Mouse (Mus musculus): Measurements from ENCODE around the gene Smagp. TPM values are rescaled to one million over a fixed set of nuclear protein-coding genes. Genes with fewer than 3 reads are reported as not detected.

Smagp gene
- total and polyA plus RNA-seq, 3 experiments: 0.55 to 7.0 (median 3.2) TPM

DNA sequence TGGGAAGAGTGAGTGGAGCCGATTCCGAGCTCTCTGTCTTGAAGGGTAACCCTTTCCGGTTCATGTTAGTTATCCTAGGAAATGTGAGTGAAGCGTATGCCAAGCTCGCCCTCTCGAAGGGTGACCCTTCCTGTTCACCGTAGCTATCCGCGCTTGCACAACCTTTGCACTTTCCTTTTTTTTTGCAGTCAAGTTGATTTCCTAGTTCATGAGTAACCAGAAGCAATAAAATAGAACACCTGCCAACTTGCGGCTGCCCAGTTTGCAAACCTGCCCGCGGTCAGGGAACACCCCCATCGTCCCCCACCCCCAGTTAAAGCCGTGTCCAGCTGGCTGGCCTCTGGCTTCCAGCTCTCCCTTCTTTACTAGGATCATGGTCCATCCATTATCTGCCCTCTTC lies 42.3 kb upstream of the Smagp start:
- Histone ChIP-seq H3K36me3 (replicated peaks in 1 of 2; ENCODE audit: control insufficient read depth in 1 of 2, insufficient read depth in 1 of 2, low read length in 1 of 2) (peaks cover 0 to 2% of the 10 kb centered on the region in 2 experiments), H3K9ac (ENCODE audit: insufficient read depth, low read depth) (no peak overlapping the region), H3K9me3 (replicated peaks; ENCODE audit: low read length) (no peaks in the 10 kb centered on the region), H3K79me2 (replicated peaks; ENCODE audit: control insufficient read depth, extremely low read depth, insufficient read depth, poor library complexity, severe bottlenecking) (no peaks in the 10 kb centered on the region), H3K27me3 (replicated peaks) (no peaks in the 10 kb centered on the region), H3K4me2 (ENCODE audit: insufficient read depth, low read depth, poor library complexity, severe bottlenecking) (no peak overlapping the region), H3K4me3 (replicated peaks in 1 of 3; ENCODE audit: low read depth in 2 of 3, low read length in 2 of 3, poor library complexity in 1 of 3) (no peak overlapping the region), H3K4me1 (ENCODE audit: control insufficient read depth in 1 of 2, insufficient read depth in 2 of 2) (peaks cover 2 to 21% of the 10 kb centered on the region in 2 experiments; a peak in 2 of 4 replicates), H3K27ac (ENCODE audit: insufficient read depth, low read depth) (no peak overlapping the region)
- dilution Hi-C loops (cut with MboI; ENCODE audit: extremely low pct_ligation_motif_present, extremely low pct_unique_long_range_greater_than_20kb, low sequenced_read_pairs) (no loop called here), in situ Hi-C loops (cut with MboI; ENCODE audit: low pct_ligation_motif_present, low pct_unique_long_range_greater_than_20kb, low sequenced_read_pairs) (loop anchor here (10.0 kb wide), 1 partner anchor 144 kb away; no protein-coding TSS in a partner anchor)
- no peak for DNase-seq (ENCODE audit: extremely low read depth)
- TF ChIP-seq EP300 (IDR thresholded peaks at IDR 0.05; ENCODE audit: low read length): no peak
- TF ChIP-seq MYC (IDR thresholded peaks at IDR 0.05; ENCODE audit: low read depth, low read length): no peak
- no peak for TF ChIP-seq JUND (conservative IDR thresholded peaks at IDR 0.05; ENCODE audit: low read depth, low read length)
- TF ChIP-seq IRF4 (IDR thresholded peaks at IDR 0.05; ENCODE audit: low read depth, low read length): no peak
- no peak for TF ChIP-seq ZC3H11A (IDR thresholded peaks at IDR 0.05; ENCODE audit: low read depth, low read length)
- no peak for TF ChIP-seq MXI1 (IDR thresholded peaks at IDR 0.05; ENCODE audit: low read depth, low read length)
- no peak for TF ChIP-seq POLR2A (IDR thresholded peaks at IDR 0.05; ENCODE audit: low read depth, low read length)
- no peak for TF ChIP-seq MAX (IDR thresholded peaks at IDR 0.05; ENCODE audit: low read length)
- no peak for TF ChIP-seq SIN3A (IDR thresholded peaks at IDR 0.05; ENCODE audit: low read length)

GRCm38 (mm10) chr15:100678581-100678980 lies 41.8 kb upstream of the Smagp start:
- H3K27ac ChIP-seq (ENCODE audit: insufficient read depth, low read depth): no peak overlapping the region
- in situ Hi-C loops (cut with MboI; ENCODE audit: low pct_ligation_motif_present, low pct_unique_long_range_greater_than_20kb, low sequenced_read_pairs) (loop anchor here (10.0 kb wide), 1 partner anchor 144 kb away; no protein-coding TSS in a partner anchor), dilution Hi-C loops (cut with MboI; ENCODE audit: extremely low pct_ligation_motif_present, extremely low pct_unique_long_range_greater_than_20kb, low sequenced_read_pairs) (no loop called here)
- TF ChIP-seq ZNF384 (IDR thresholded peaks at IDR 0.05; ENCODE audit: low read depth, low read length): no peak
- TF ChIP-seq MAFK (IDR thresholded peaks at IDR 0.05; ENCODE audit: insufficient replicate concordance, low read length): no peak
- no peak for TF ChIP-seq TCF12 (IDR thresholded peaks at IDR 0.05; ENCODE audit: low read depth, low read length)
- no peak for TF ChIP-seq MYC (IDR thresholded peaks at IDR 0.05; ENCODE audit: low read depth, low read length)
- no peak for TF ChIP-seq NELFE (IDR thresholded peaks at IDR 0.05; ENCODE audit: low read depth, low read length)
- DNase-seq (ENCODE audit: extremely low read depth): no peak
- H3K4me1 ChIP-seq (ENCODE audit: control insufficient read depth in 1 of 2, insufficient read depth in 2 of 2): peaks cover 2 to 24% of the 10 kb centered on the region in 2 experiments; a peak in 3 of 4 replicates
- H3K9me3 ChIP-seq (replicated peaks; ENCODE audit: low read length): no peaks in the 10 kb centered on the region
- no peaks in the 10 kb centered on the region for H3K79me2 ChIP-seq (replicated peaks; ENCODE audit: control insufficient read depth, extremely low read depth, insufficient read depth, poor library complexity, severe bottlenecking)
- H3K36me3 ChIP-seq (replicated peaks in 1 of 2; ENCODE audit: control insufficient read depth in 1 of 2, insufficient read depth in 1 of 2, low read length in 1 of 2): peaks cover 0 to 2% of the 10 kb centered on the region in 2 experiments
- H3K4me3 ChIP-seq (replicated peaks in 1 of 3; ENCODE audit: low read depth in 2 of 3, low read length in 2 of 3, poor library complexity in 1 of 3): no peak overlapping the region
- H3K27me3 ChIP-seq (replicated peaks): no peaks in the 10 kb centered on the region
- no peak overlapping the region for H3K4me2 ChIP-seq (ENCODE audit: insufficient read depth, low read depth, poor library complexity, severe bottlenecking)
- H3K9ac ChIP-seq (ENCODE audit: insufficient read depth, low read depth): no peak overlapping the region

GRCm38 (mm10) chr15:100677675-100678074 lies 40.9 kb upstream of the Smagp start:
- H3K4me3 ChIP-seq (replicated peaks in 1 of 3; ENCODE audit: low read depth in 2 of 3, low read length in 2 of 3, poor library complexity in 1 of 3): no peak overlapping the region
- H3K4me1 ChIP-seq (ENCODE audit: control insufficient read depth in 1 of 2, insufficient read depth in 2 of 2): peaks cover 6 to 31% of the 10 kb centered on the region in 2 experiments
- no peaks in the 10 kb centered on the region for H3K9me3 ChIP-seq (replicated peaks; ENCODE audit: low read length)
- DNase-seq (ENCODE audit: extremely low read depth): no peak
- dilution Hi-C loops (cut with MboI; ENCODE audit: extremely low pct_ligation_motif_present, extremely low pct_unique_long_range_greater_than_20kb, low sequenced_read_pairs): no loop called here
- H3K79me2 ChIP-seq (replicated peaks; ENCODE audit: control insufficient read depth, extremely low read depth, insufficient read depth, poor library complexity, severe bottlenecking): no peaks in the 10 kb centered on the region
- TF ChIP-seq BHLHE40 (IDR thresholded peaks at IDR 0.05; ENCODE audit: low read depth, low read length) (no peak), NRF1 (IDR thresholded peaks at IDR 0.05; ENCODE audit: low read depth, low read length) (no peak), JUND (conservative IDR thresholded peaks at IDR 0.05; ENCODE audit: low read depth, low read length) (no peak), ZKSCAN1 (IDR thresholded peaks at IDR 0.05; ENCODE audit: borderline replicate concordance, low read depth, low read length) (no peak), MAX (IDR thresholded peaks at IDR 0.05; ENCODE audit: low read length) (no peak), POLR2AphosphoS2 (IDR thresholded peaks at IDR 0.05; ENCODE audit: low read depth, low read length) (no peak), ZNF384 (IDR thresholded peaks at IDR 0.05; ENCODE audit: low read depth, low read length) (no peak), EP300 (IDR thresholded peaks at IDR 0.05; ENCODE audit: low read length) (no peak), SIN3A (IDR thresholded peaks at IDR 0.05; ENCODE audit: low read length) (no peak), ELF1 (IDR thresholded peaks at IDR 0.05; ENCODE audit: low read depth, low read length) (no peak), IRF4 (IDR thresholded peaks at IDR 0.05; ENCODE audit: low read depth, low read length) (no peak), MEF2A (IDR thresholded peaks at IDR 0.05; ENCODE audit: borderline replicate concordance, low read depth, low read length) (no peak), TBP (conservative IDR thresholded peaks at IDR 0.05; ENCODE audit: low read depth, low read length) (no peak), JUN (IDR thresholded peaks at IDR 0.05; ENCODE audit: insufficient read depth, low read depth, low read length) (no peak), HCFC1 (IDR thresholded peaks at IDR 0.05; ENCODE audit: low read depth, low read length) (no peak), ZC3H11A (IDR thresholded peaks at IDR 0.05; ENCODE audit: low read depth, low read length) (no peak), CTCF (conservative IDR thresholded peaks at IDR 0.05 in 1 of 2, IDR thresholded peaks at IDR 0.05 in 1 of 2; ENCODE audit: low read depth in 2 of 2, low read length in 2 of 2) (no peak)
- in situ Hi-C loops (cut with MboI; ENCODE audit: low pct_ligation_motif_present, low pct_unique_long_range_greater_than_20kb, low sequenced_read_pairs): loop anchor here (10.0 kb wide), 1 partner anchor 143 kb away; no protein-coding TSS in a partner anchor
- peaks cover 0 to 2% of the 10 kb centered on the region in 2 experiments for H3K36me3 ChIP-seq (replicated peaks in 1 of 2; ENCODE audit: control insufficient read depth in 1 of 2, insufficient read depth in 1 of 2, low read length in 1 of 2)
- no peaks in the 10 kb centered on the region for H3K27me3 ChIP-seq (replicated peaks)
- no peak overlapping the region for H3K9ac ChIP-seq (ENCODE audit: insufficient read depth, low read depth)
- H3K27ac ChIP-seq (ENCODE audit: insufficient read depth, low read depth): no peak overlapping the region
- H3K4me2 ChIP-seq (ENCODE audit: insufficient read depth, low read depth, poor library complexity, severe bottlenecking): no peak overlapping the region
